In genomic region chr6:92065721-92066496, GRCm38 (mm10) we compare ENCODE assay signal across 9 mouse cellular contexts. TPM values are rescaled to one million over a fixed set of nuclear protein-coding genes. Genes with fewer than 3 reads are reported as not detected.
DNase-seq lines count a peak whose midpoint lies in the region; ATAC-seq and TF ChIP-seq lines count a peak whose summit lies in the region.
"Had no signal": no experiment of that assay in that cellular context is flagged by ENCODE, and none has a peak within 500 bp of the region (broad histone marks: within the 10 kb centered on the region; RNA-seq: fewer than 3 reads in every experiment).

No protein-coding gene starts in this region.

- H3K9me3 ChIP-seq in forebrain, postnatal 0 days (ENCODE audit: low read length), result no peaks in the 10 kb centered on the region
- H3K9me3 ChIP-seq: midbrain, embryonic 12.5 days had no signal

- H3K27ac ChIP-seq in forebrain, postnatal 0 days (ENCODE audit: low read depth, low read length), result no peak overlapping the region
- no peak overlapping the region for H3K27ac ChIP-seq in left cerebral cortex, adult 2 months
- H3K27ac ChIP-seq: midbrain, embryonic 12.5 days had no signal

- no peak overlapping the region for H3K9ac ChIP-seq in forebrain, postnatal 0 days
- H3K9ac ChIP-seq: midbrain, embryonic 12.5 days had no signal

- H3K27me3 ChIP-seq in forebrain, postnatal 0 days (ENCODE audit: insufficient read depth, low read length), result no peaks in the 10 kb centered on the region
- H3K27me3 ChIP-seq: midbrain, embryonic 12.5 days had no signal

- peak; percentile 78 for TF ChIP-seq CTCF in forebrain, postnatal 0 days (IDR thresholded peaks at IDR 0.05; ENCODE audit: low read depth)
- TF ChIP-seq CTCF in left cerebral cortex, adult 2 months (IDR thresholded peaks at IDR 0.05), result peak; percentile 78

- no peaks in the 10 kb centered on the region for H3K4me1 ChIP-seq in forebrain, postnatal 0 days (ENCODE audit: insufficient read depth)
- H3K4me1 ChIP-seq: midbrain, embryonic 12.5 days had no signal

- no peak overlapping the region for H3K4me2 ChIP-seq in forebrain, postnatal 0 days (ENCODE audit: low read depth)
- H3K4me2 ChIP-seq: midbrain, embryonic 12.5 days had no signal

- 53% methylated on average over 12 of the region's 12 CpGs for WGBS in forebrain, postnatal 0 days

- no peak overlapping the region for H3K4me3 ChIP-seq in forebrain, postnatal 0 days (ENCODE audit: low read depth, low read length)
- no peak overlapping the region for H3K4me3 ChIP-seq in left cerebral cortex, adult 2 months
- H3K4me3 ChIP-seq: midbrain, embryonic 12.5 days had no signal

- no peaks in the 10 kb centered on the region for H3K36me3 ChIP-seq in forebrain, postnatal 0 days (ENCODE audit: insufficient read depth)
- H3K36me3 ChIP-seq: midbrain, embryonic 12.5 days had no signal

- DNase-seq in layer of hippocampus, adult 11-12 months (ENCODE audit: low spot score), result peak; percentile 38
- no peak for DNase-seq in layer of hippocampus, adult 8-10 months (ENCODE audit: low spot score in 2 of 2)
- DNase-seq in ES-CJ7 (ENCODE audit: low read depth, low spot score), result peak; percentile 35
- DNase-seq in brain, adult 2 months (ENCODE audit: low read depth, low spot score), result peak; percentile 61
- DNase-seq in forebrain, postnatal 0 days, result peak; percentile 78
- DNase-seq in left cerebral cortex, adult 2 months (ENCODE audit: extremely low spot score in 1 of 2, low spot score in 2 of 2), result peak; percentile 47 to 54
- peak; percentile 67 for DNase-seq in mesoderm, embryonic 11.5 days (ENCODE audit: low read depth, low spot score)

- intact Hi-C loops in left cerebral cortex, adult 2 months (cut with DNase I), result loop anchor here (1.0 kb wide), 1 partner anchor 289 kb away; no protein-coding TSS in a partner anchor

- ATAC-seq in forebrain, postnatal 0 days, result peak; percentile 52; the same call in 1 of the 2 replicates
- no peak for ATAC-seq in frontal cortex, adult (ENCODE audit: low TSS enrichment)

RNA-seq across cellular contexts. Expression of gene Nr2c2, which starts 25.3 kb away (rescaled TPM):
- total RNA-seq in layer of hippocampus, adult 8-10 months (2022), result 10 to 100 TPM; 83.3 to 91.6 (median 89.0) TPM
- 62.6 and 78.9 TPM in 2 replicates for total RNA-seq in forebrain, postnatal 0 days (2014; rRNA removed)
- polyA plus RNA-seq in forebrain, postnatal 0 days (2015; fragmentation: Nextera tagmentation; extraction: Ambion mirVana), result 23.9 and 32.6 TPM in 2 replicates
- 100 to 1,000 TPM in 1 of 2 experiments, 10 to 100 TPM in 1; 98.6 to 107 TPM for total RNA-seq in left cerebral cortex, adult 2 months (2021)

Comparison
In these comparisons a context has a peak if more than half of its experiments do, and no peak if none do; other contexts are left out.
1. DNase-seq: peak in layer of hippocampus, adult 11-12 months (single experiment), ES-CJ7 (single experiment), brain, adult 2 months (single experiment), forebrain, postnatal 0 days (single experiment), left cerebral cortex, adult 2 months (2 of 2) and mesoderm, embryonic 11.5 days (single experiment); none in layer of hippocampus, adult 8-10 months (0 of 2).